Mouse (Mus musculus) erythroblast, embryonic 14.5 days (primary cell): ENCODE results near the gene Olfr1388. TPM values are rescaled to one million over a fixed set of nuclear protein-coding genes. Genes with fewer than 3 reads are reported as not detected.

Experiments
- polyA plus RNA-seq: library from polyadenylated mRNA; stranded (reverse); fragments of >175 nt; gene quantifications from 2 replicates; pipeline ENCODE4 v1.2.3, GENCODE M21; 2012

Gene Olfr1388
- polyA plus RNA-seq, 1 experiment, result not detected

Other genes with a start within 250 kb of the Olfr1388 start
- gene Btnl9, start 249.5 kb upstream of the Olfr1388 start, polyA plus RNA-seq, result not detected in 2 replicates
- 0.02 and 0.16 TPM in 2 replicates for gene Zfp62, start 233.3 kb upstream of the Olfr1388 start, polyA plus RNA-seq
- gene Mgat1, start 192.4 kb upstream of the Olfr1388 start, polyA plus RNA-seq, result 6.7 and 7.3 TPM in 2 replicates
- not detected in 2 replicates for gene Olfr1393, start 158.3 kb upstream of the Olfr1388 start, polyA plus RNA-seq
- 0.01 TPM in 1 of 2 replicates, not detected in the other for gene Olfr1392, start 151.3 kb upstream of the Olfr1388 start, polyA plus RNA-seq
- gene Olfr10, start 131.9 kb upstream of the Olfr1388 start, polyA plus RNA-seq, result not detected in 2 replicates
- gene Olfr1391, start 113.9 kb upstream of the Olfr1388 start, polyA plus RNA-seq, result not detected in 2 replicates
- gene Olfr1390, start 101.4 kb upstream of the Olfr1388 start, polyA plus RNA-seq, result not detected in 2 replicates
- not detected in 2 replicates for gene Olfr1389, start 13.6 kb upstream of the Olfr1388 start, polyA plus RNA-seq
- not detected in 2 replicates for gene Olfr1387, start 18.7 kb downstream of the Olfr1388 start, polyA plus RNA-seq
- not detected in 2 replicates for gene Olfr1386, start 28.4 kb downstream of the Olfr1388 start, polyA plus RNA-seq
- not detected in 2 replicates for gene Olfr1385, start 52.4 kb downstream of the Olfr1388 start, polyA plus RNA-seq
- not detected in 2 replicates for gene Olfr1384, start 70.1 kb downstream of the Olfr1388 start, polyA plus RNA-seq
- gene Olfr1383, start 83.0 kb downstream of the Olfr1388 start, polyA plus RNA-seq, result 0.01 TPM in 1 of 2 replicates, not detected in the other
- gene Olfr1382, start 91.6 kb downstream of the Olfr1388 start, polyA plus RNA-seq, result not detected in 2 replicates
- gene Olfr1381, start 106.8 kb downstream of the Olfr1388 start, polyA plus RNA-seq, result 0.01 TPM in 1 of 2 replicates, not detected in the other
- gene Olfr1380, start 120.3 kb downstream of the Olfr1388 start, polyA plus RNA-seq, result not detected in 2 replicates
- gene Flt4, start 172.6 kb downstream of the Olfr1388 start, polyA plus RNA-seq, result 0.04 TPM in 2 replicates
- gene Scgb3a1, start 227.0 kb downstream of the Olfr1388 start, polyA plus RNA-seq, result not detected in 2 replicates